Mouse (Mus musculus) kidney, postnatal 14 days (tissue): ENCODE results near the gene Igsf8.
A peak's percentile ranks its signal among the peaks of the same experiment; 100 is the strongest.

ENCODE experiments used
- DNase-seq: peaks from one replicate; pipeline ENCODE4 v3.0.0; 2022; ENCODE audit warnings: mixed read lengths

Igsf8 gene

GRCm38 (mm10) chr1:172274116-172274515 is 12.7 kb downstream of the Igsf8 start:
- DNase-seq = no peak

GRCm38 (mm10) chr1:172274547-172274946 is 13.1 kb downstream of the Igsf8 start:
- no peak for DNase-seq

DNA sequence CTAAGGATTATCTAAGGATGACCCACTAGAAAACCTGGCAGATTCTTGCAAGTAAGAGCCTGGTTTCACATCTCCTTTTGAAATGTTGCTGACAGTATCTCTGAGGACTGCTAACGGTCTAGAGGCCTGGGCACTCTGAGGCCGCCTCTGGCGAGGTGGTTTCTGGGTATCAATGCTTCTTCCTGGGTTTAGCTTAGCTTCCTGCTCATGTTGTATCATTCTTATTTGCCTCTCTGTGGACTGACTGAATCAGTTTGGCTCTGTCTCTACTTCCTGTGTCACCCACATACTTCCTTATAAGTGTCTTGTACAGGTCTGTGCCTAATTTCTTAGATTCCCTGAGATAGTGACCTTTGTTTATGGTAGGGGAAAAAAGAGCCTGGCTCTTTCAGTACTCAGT is 15.7 kb downstream of the Igsf8 start:
- DNase-seq = no peak

GRCm38 (mm10) chr1:172278328-172278727 is 16.9 kb downstream of the Igsf8 start:
- no peak for DNase-seq

DNA sequence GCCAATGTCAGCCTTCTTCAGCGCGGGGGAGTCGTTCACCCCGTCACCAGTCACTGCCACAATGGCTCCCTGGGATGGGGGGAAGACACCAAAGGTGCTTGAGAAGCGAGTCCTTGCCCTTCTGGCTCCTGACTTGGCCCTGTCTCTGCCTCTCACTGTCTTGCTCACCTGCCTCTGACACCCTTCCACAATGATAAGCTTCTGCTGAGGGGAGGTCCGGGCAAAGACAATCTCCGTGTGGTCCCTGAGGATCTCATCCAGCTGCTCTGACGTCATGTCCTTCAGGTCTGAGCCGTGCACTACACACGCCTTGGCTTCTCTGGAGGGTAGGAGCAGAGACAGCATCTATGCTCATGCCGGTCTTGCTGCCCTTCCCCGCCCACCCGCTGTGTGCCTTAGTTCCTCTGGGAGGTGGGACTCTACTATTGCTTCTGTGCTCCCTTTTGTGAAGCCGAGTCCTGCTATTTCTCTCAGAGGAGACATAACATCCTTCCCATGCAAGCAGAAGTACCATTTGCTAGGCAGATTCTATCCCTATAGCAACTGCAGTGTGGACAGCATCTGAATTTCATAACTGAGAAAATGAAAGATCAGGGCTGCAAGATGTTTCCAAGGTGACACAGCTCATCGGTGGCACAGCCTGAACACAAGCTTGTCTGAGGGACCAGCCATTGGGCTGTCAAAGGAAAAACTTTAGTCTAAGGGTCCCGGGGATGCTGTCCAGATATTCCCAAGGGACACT is 18.5 kb downstream of the Igsf8 start:
- no peak for DNase-seq

- DNase-seq = no peak
These were observed 20.2 kb downstream of the Igsf8 start for GRCm38 (mm10) chr1:172281522-172282254.

GRCm38 (mm10) chr1:172283073-172283472 is 21.6 kb downstream of the Igsf8 start:
- no peak for DNase-seq

DNA sequence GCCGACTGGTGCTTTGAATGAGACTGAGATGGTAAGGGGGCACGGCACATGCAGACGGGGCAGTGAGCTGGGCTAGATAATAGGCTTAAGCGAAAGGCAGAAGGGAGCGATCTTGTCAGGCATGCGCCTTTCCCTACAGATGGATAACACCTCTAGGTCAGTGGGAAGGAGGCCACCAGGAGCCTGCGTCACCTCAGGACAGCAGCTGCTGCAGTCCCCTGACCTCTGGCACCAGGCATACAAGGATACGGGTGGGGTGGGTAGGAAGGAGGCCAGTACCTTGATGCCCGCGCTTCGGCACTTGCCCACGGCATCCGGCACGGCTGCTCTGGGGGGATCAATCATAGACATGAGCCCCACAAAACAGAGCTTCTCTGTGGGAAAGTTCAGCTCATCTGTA is 22.8 kb downstream of the Igsf8 start:
- DNase-seq = no peak

DNA sequence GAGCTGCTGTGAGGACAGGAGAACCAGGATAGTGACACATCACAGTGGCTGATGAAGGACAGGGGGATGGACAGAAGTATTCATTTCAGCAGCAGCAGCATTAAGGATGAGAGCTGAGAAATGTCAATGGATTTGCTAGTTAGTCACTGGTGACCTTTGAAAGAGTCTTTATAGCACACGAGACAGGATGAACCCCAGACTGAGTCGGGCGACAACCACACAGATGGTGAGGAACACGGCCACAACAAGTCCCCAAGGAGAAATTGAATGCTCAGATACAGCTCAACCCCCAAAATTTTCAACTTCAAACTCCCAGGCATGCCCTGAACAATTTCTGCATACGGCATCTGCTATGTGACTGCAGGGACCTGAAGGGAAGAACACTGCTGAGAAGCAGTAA is 25.3 kb downstream of the Igsf8 start:
- DNase-seq = no peak

- DNase-seq = no peak
These were observed 27.6 kb downstream of the Igsf8 start for GRCm38 (mm10) chr1:172288900-172289616.

GRCm38 (mm10) chr1:172289617-172289946 is 28.1 kb downstream of the Igsf8 start:
- no peak for DNase-seq

- DNase-seq = no peak
These were observed 31.4 kb downstream of the Igsf8 start for GRCm38 (mm10) chr1:172292880-172293279.

DNA sequence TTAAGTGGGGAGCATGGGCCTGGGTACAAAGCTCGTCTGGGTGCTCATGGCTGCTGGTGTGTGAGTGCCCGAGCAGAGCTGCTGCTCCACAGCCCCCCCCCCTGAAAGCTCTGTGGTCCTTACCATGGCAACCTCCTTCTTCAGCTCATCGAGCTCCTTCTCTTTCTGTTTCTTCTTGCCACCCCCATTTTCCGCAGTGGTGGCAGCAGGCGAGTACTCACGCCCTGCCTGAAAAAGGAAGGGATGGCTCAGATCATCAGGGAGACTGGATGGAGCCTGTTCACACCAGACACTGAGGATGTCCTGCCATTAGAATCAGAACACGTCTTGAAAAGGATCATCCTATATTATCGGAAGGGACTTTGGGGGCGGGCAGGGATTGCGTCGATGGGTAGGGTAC is 32.0 kb downstream of the Igsf8 start:
- no peak for DNase-seq

GRCm38 (mm10) chr1:172295751-172296197 is 34.3 kb downstream of the Igsf8 start:
- no peak for DNase-seq

GRCm38 (mm10) chr1:172296816-172297510 is 35.5 kb downstream of the Igsf8 start:
- peak; percentile 21 for DNase-seq

DNA sequence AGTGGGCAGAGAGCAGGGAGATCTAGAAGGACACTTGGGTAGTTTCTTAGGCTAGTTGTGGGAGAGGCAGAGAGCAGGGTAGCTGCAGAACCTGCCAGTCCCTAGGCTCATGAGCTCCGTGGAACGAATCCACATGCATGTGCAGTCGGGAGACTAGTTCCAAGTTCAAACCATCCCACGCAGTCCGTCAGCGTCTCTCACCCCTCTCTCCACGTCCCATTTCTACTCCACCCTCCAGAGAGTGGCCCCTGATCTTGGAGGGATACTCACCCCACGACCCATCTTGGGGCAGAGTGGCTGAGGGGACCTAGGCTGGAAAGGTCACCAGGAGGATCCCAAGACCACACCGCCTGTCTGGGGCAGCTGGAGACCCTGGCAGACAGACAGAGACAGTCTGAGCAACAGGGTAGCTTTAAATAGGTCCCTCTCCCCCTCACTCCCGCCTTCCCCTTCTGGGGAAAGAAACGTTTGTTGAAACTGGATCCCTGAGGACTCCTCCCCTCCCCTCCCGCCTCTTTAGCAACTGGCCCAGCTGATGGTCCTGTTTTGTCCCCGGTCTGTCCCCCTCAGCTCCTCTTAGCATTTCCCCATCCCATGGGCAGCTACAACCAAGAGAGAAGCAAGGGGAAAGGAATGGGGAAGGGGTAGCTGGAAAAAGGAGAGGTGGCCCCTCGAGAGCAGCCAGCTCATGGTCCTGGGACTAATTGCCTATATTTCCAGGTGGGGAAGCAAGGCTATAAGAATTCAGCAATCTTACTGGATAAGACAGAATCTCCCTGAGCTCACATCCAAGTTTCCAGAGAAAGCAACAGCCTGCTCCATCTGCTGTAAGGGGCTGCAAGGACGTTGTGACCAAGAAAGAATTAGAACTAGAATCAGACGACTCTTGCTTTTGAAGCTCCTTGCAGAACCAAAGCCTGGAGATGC is 36.4 kb downstream of the Igsf8 start, which contains the start of gene Atp1a2:
Gene Atp1a2 (minus strand): TSS at position 454 of the 927 bp plus-strand sequence.
- peak; percentile 31 for DNase-seq

GRCm38 (mm10) chr1:172299528-172299927 is 38.1 kb downstream of the Igsf8 start:
- no peak for DNase-seq

DNA sequence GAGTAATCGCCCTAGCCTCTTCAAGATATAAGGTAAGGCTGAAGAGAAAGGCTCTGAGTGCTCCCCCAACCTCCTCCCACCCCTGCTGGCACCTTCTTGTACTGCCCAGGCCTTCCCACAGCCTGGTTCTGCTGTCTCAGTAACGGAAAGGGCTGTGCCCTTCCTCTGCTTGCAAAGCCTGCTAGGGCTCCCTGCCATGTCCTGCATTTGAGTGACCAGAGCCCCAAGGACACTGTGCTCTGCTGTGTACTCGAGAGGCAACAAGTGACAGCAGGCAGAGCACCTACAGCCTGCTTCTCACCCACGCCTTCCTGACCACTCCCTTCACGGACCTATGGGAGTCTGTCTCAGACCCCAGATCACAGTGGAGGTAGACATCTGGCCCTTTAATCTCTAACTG is 38.8 kb downstream of the Igsf8 start:
- peak; percentile 24 for DNase-seq

GRCm38 (mm10) chr1:172301180-172301579 is 39.7 kb downstream of the Igsf8 start:
- no peak for DNase-seq

- no peak for DNase-seq
These were observed 40.9 kb downstream of the Igsf8 start for GRCm38 (mm10) chr1:172302311-172302710.

DNA sequence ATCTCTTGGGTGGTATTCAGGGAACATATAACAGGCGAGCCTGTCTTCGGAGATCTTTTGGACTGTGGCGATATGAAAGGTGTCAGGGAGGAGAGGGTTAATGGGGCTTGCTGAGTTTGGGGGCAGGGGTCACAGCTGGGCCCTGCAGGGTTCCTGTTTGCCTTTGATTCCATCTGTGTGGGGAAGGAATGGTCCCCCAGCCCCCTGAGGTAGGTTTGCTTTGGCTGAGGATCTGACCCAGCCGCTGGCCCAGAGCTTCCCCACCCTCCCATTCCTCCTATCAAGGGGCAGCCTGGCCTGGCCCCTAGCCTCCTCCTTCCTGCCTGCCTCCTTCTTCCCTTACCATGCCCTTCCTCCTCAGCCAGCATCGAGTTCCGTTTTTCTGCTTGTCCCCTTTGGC is 41.4 kb downstream of the Igsf8 start:
- no peak for DNase-seq

GRCm38 (mm10) chr1:172304443-172304842 is 43.0 kb downstream of the Igsf8 start:
- no peak for DNase-seq
